Mouse (Mus musculus) CD8-positive naive resting alpha-beta T cell, adult 2 months (primary cell): ENCODE data around the gene Arhgap35.
"Not testable (repeated sequence)": the region's sequence is repeated elsewhere in the genome, so short reads cannot be mapped to it uniquely, and the experiment has no call there.

ENCODE experiments used
- DNase-seq, 2 experiments: peaks; one replicate each; pipeline ENCODE4 v3.0.0; 2022; ENCODE audit warnings: low read depth in 2 of 2, low spot score in 2 of 2

The Arhgap35 gene

GRCm38 (mm10) chr7:16606808-16607207, 8.0 kb downstream of the Arhgap35 start:
- DNase-seq = not testable (repeated sequence)

DNA sequence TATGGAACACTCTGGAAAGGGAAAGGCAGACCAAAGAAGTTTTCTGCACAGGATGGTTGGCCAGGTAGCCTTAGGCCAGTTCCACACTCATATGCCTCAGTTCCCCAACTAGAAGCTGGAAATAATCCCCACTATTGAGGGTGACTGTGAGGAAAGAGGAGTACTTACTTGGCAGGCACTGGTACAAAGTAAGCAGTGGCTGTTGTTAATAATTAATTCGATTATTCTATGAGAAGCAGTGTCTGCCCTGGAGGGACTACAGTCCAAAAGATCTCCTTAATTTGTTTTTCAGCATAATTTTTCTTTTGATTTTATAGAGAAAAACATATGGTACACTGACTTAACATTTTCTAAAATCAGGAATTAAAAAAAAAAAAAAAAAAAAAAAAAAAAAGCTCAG, 10.7 kb downstream of the Arhgap35 start:
- no peak for DNase-seq

- no peak for DNase-seq
These were observed 13.1 kb downstream of the Arhgap35 start for GRCm38 (mm10) chr7:16601683-16602102.

GRCm38 (mm10) chr7:16599006-16599405, 15.8 kb downstream of the Arhgap35 start:
- no peak for DNase-seq

- DNase-seq = no peak
These were observed 23.5 kb downstream of the Arhgap35 start for GRCm38 (mm10) chr7:16591292-16591691.

DNA sequence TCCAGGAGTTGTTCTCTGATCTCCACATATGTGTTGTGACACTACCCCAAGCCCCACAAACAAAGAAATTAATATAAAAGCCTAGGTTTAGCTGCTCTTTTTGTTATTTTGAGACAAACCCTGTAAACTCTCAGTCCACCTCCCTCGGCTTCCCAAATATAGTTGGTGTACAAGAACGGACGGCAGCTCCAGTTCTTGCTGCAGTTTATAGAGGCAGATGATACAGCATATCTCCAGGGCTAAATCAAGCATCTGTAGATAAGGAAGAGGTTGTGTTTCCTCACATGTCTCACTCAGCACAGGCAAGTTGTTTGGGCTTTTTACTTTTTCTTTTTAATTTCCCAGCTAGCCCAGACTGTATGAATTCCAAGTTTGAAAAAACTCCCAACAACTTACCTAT, 27.1 kb downstream of the Arhgap35 start:
- DNase-seq = no peak

DNA sequence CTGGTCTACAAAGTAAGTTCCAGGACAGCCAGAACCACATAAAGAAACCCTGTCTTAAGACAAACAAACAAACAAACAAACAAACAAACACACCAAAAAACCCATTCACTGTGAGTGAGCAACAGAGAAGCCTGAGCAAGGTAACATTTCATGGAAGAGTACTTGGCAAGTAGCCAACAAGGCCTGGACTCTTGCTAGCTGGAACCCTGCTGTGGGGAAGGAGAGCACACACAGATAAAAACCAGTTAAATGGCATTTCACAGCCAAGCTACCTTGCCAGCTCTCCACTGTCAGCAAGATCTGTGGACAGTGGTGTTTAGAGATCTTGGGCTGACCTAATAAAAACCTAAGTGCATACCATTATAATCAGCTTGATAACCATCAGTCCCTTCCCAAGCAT, 30.4 kb downstream of the Arhgap35 start:
- no peak for DNase-seq

DNA sequence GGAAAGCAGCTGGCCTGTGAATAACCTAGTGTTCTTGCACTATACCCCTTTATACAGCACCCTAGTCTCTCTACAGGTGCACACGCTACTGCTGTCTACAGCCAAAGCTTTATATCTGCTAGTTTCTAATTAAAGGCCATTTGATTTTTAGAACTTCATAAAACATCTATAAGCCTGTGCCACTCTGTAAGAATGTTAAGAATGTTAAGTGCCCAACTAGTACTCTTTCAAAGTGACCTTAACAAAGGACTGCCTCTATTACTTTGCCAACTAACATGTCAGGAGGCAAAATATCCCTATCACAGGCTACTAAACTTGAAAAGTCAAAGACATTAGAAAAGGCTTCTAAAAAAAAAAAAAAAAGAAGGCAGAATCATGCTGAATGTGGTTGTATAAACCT, 31.0 kb downstream of the Arhgap35 start:
- no peak for DNase-seq

- no peak for DNase-seq
These were observed 32.5 kb downstream of the Arhgap35 start for GRCm38 (mm10) chr7:16582299-16582698.

DNA sequence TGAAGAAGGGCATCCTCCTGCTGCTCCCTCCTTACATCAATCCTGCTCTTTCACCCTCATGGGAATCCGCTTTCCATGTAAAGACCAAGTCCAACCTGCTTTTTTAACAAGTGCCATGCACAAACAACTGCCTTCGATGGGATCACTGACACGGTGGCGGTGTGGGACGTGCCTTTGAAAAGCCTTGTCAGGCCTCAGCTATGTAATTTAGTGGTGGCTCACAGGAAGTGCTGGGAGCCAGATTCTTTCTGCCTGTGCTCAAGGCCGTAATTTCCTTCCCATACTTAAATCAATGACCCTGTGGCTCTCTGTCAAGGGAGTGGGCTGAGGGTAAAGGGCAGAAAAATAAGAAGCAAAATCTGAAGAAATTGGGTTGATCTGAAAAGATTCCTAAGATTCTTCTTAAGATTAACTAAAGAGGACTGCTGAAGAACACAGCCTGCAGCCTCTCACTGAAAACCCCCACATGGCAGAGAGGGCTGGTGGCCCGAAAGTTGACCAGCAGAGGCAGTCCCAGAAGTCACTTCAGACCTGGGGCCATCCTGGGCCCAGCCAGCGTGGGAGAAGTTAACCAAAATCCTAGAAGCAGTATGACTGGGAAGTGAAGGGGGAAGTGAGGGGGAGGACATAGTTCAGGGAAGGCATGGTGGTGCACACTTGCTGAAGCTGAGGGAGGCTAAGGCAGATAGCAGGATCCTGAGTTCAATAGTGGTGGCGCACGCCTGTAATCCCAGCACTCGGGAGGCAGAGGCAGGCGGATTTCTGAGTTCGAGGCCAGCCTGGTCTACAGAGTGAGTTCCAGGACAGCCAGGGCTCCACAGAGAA, 33.3 kb downstream of the Arhgap35 start:
- DNase-seq = no peak

DNA sequence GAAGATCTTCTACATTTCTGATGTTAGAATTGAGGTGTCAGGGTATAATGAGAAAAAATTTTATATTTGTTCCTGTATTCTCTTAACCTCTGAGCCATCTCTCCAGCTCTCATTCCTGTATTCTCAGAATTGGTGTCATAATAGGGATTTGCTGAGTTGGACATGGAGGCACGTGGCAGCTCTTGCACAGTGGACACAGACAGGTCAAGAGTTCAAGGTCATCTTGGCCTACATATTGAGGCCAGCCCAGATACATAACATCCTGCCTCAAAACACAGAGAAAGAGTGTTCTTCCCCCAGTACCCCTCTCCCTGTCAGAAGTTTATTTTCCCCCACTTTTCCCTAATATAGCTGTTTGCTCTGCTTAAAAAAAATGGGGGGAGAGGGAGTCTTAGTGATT, 38.1 kb downstream of the Arhgap35 start:
- DNase-seq = no peak

- DNase-seq = no peak
These were observed 43.6 kb downstream of the Arhgap35 start for GRCm38 (mm10) chr7:16571191-16571590.

GRCm38 (mm10) chr7:16570737-16571136, 44.1 kb downstream of the Arhgap35 start:
- DNase-seq = no peak

DNA sequence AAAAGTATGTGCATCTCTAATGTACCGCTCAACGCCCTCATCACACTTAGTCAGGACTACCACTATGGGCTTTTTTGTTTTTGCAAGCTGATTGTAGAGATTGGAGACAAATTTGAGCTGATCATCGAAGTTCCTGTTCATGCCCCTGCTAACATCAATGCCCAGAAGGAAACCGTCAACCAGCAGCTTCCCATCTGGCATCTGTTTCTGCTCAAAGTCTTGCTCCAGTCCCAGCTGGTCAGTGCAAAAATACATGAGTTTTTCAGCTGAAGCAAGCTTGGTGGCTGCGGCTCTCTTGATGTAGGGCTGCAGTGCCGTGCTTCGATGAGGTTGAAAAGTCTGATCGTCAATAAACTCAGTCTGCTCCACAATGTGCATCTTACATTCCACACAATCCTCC, 50.3 kb downstream of the Arhgap35 start:
- no peak for DNase-seq

DNA sequence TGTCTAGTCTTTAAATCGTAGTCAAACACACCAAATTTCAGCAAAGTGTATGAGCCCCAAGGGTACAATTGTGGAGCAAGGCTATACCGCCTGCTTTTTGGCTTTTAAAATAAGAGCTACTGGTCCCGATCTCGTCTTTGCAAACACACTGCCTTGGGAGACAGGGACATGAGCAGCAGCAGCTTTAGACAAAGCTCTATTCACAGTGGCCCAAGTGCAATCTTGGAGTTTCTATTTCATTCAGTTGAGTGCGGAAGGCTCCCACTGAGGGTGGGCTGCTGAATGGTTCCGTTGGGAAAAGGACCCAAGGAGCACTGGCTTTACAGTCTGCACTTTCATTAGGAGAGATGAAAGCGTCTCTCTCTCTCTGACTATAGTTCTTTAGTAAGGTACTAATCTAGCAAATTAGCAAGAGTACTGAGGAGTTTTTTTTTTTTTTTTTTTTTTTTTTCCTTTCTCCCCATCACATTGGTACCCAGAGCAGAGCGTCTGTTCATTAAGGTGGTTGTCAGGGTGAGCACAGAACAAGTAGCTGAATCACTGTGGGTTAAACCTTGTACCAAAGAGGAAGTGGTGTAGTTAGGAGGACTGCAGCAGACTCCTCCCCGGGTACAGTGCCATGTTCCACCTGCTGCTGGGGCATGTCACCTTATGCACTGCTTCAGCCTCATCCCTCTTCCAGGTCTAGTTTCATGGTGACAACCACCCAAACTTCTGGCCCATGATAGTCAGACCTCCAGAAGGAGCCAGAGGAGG, 56.8 kb downstream of the Arhgap35 start:
- DNase-seq = no peak

GRCm38 (mm10) chr7:16557251-16557650, 57.5 kb downstream of the Arhgap35 start:
- no peak for DNase-seq

GRCm38 (mm10) chr7:16554215-16554614, 60.6 kb downstream of the Arhgap35 start:
- DNase-seq = no peak

DNA sequence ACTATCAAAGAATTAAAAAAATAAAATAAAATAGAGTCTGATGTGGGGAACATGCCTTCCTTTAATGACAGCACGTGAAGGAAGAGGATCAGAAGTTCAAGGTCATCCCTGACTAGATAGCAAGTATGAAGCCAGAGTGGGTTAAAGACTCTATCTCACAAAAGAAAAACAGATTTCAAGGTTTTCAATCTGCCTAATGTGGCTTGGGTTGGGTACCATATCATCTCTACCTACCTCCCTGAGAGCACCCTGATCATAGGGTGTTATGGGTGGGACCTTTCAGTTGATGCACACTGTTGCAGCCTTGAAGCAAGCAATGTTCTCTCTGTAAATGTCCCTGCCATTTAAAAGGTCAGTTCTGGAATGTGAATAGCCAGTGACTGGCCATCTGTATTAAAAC, 63.2 kb downstream of the Arhgap35 start:
- no peak for DNase-seq

- no peak for DNase-seq
These were observed 65.5 kb downstream of the Arhgap35 start for GRCm38 (mm10) chr7:16549299-16549698.

DNA sequence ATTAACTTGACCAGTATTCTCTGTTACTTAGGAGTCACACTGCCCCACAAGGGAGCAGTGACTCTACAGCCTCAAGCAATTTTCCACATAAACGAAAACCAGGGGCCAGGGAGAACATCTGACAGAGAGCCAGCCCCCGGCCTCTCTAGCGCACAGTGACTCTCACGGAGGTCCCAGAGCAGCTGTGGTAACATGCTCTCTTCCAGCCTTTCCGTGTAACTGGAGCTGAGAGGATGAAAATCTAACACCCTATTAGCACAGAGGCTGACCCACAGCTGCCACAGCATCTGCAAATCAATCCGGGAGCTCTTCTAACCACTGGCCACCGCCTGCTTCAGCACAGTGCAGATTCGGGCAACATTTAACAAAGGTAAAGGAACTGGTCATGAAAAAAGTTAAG, 70.0 kb downstream of the Arhgap35 start:
- no peak for DNase-seq

- DNase-seq = no peak
These were observed 77.4 kb downstream of the Arhgap35 start for GRCm38 (mm10) chr7:16537220-16537903.

GRCm38 (mm10) chr7:16525995-16526394, 88.8 kb downstream of the Arhgap35 start:
- DNase-seq = no peak
